Mouse (Mus musculus): ENCODE results near the gene Faf1. TPM values are rescaled to one million over a fixed set of nuclear protein-coding genes. Genes with fewer than 3 reads are reported as not detected.

Faf1 gene
- total RNA-seq, 2 experiments from 2014 or later: 25.8 to 27.2 TPM

GRCm38 (mm10) chr4:109769071-109769470 lies 92.7 kb downstream of the Faf1 start:
- no peak for DNase-seq (ENCODE audit: low spot score in 2 of 2)

DNA sequence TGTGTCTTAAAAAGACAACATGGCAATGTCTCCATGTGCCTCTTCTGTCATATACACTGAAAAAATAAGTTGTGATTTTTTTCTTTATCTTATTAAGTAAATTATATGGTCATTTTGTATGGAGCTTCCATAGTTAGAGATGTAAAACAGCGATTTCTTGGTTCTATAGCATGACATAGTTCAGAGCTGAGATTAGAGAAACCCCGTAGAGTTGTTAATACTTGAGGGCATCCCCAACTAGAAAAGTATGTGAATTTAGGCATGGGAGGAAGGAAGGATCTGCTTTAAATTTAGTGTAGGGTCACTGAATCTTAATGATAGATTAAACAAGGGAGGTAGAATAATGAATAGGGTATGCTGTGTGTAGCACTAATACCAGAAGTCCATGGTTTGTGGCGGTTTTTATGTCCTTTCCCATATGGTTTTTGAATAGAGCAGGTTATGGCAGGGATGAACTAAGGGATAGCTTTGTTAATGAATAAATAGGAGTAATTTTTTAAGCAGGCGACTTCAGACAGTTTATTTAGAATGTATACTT lies 106.3 kb downstream of the Faf1 start:
- DNase-seq (ENCODE audit: low spot score in 2 of 2): no peak

GRCm38 (mm10) chr4:109789347-109790001 lies 113.1 kb downstream of the Faf1 start:
- DNase-seq (ENCODE audit: low spot score in 2 of 2): no peak

DNA sequence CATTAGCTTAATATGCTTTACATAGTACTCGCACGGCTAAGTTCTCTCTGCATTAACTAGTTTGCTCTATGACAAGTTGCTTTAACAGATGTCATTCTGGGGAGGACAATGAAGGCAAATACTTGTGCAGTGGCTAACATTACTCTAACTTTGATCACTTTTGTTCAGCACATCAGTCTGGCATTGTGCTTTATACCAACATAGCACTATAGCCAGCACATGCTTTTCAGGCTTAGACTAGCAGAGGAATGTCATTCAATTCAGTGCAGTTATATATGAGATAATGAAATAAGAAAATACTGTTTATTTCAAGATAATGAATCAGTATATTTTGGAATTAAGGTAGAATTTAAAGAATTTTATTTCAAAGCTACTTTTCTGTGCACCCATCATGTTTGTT lies 115.9 kb downstream of the Faf1 start:
- DNase-seq (ENCODE audit: low spot score in 2 of 2): no peak

GRCm38 (mm10) chr4:109793072-109793471 lies 116.7 kb downstream of the Faf1 start:
- DNase-seq (ENCODE audit: low spot score in 2 of 2): no peak

DNA sequence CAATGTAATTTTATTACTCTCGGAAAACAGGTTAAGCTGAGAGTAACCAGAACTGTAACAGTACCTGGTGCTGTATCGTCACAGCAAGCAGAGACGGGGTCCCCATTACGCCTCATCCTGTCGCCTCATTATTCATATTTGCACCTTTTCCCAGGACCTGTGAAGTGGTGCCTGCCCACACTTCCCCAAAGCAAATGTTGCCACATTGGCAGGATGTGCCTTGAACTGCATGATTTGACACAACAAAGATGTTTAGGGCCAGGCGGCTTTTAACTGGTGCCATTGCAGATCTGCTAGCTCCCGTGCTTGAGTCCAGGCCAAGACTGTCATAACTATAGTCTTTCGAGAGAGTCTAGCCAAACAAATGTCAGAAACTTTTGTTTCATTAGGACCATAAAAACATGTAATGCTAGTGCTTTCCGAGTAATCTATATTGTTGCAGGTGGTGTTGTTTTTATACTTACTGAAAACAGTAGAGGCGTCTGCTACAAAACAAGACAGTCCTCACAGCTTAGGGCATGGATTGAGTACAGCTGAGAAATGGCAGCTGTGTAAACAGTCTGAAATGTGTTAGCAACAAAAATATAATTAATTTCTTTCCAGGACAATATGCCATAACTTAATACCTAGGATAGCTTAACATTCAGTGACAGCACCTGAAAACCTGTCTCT lies 121.3 kb downstream of the Faf1 start:
- no peak for DNase-seq (ENCODE audit: low spot score in 2 of 2)

- no peak for DNase-seq (ENCODE audit: low spot score in 2 of 2)
Measured at GRCm38 (mm10) chr4:109806408-109806807, 130.0 kb downstream of the Faf1 start.

- DNase-seq (ENCODE audit: low spot score in 2 of 2): no peak
Measured at GRCm38 (mm10) chr4:109815161-109815560, 138.8 kb downstream of the Faf1 start.

- DNase-seq (ENCODE audit: low spot score in 2 of 2): no peak
Measured at GRCm38 (mm10) chr4:109815592-109815991, 139.2 kb downstream of the Faf1 start.

GRCm38 (mm10) chr4:109819455-109819854 lies 143.1 kb downstream of the Faf1 start:
- DNase-seq (ENCODE audit: low spot score in 2 of 2): no peak

DNA sequence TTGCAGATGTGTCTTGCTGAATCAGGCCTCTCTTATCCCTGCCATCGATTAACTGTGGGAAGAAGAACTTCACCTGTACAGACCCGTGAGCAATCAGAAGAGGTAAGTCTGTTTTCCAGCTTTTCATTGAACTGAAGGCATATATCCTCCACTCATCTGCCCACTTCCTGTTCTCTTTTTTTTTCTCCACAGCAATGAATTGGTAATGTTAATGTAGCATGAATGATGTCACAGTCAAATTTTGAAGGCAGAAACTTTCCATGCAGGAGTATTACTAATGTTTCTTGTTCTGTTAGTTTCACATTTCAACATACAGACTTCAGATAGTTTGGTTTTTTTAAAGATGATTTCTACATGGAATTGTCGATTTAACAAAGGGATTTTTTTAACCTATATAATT lies 153.4 kb downstream of the Faf1 start:
- no peak for DNase-seq (ENCODE audit: low spot score in 2 of 2)

- no peak for DNase-seq (ENCODE audit: low spot score in 2 of 2)
Measured at GRCm38 (mm10) chr4:109857851-109858250, 181.5 kb downstream of the Faf1 start.

- DNase-seq (ENCODE audit: low spot score in 2 of 2): no peak
Measured at GRCm38 (mm10) chr4:109858571-109859392, 182.4 kb downstream of the Faf1 start.

DNA sequence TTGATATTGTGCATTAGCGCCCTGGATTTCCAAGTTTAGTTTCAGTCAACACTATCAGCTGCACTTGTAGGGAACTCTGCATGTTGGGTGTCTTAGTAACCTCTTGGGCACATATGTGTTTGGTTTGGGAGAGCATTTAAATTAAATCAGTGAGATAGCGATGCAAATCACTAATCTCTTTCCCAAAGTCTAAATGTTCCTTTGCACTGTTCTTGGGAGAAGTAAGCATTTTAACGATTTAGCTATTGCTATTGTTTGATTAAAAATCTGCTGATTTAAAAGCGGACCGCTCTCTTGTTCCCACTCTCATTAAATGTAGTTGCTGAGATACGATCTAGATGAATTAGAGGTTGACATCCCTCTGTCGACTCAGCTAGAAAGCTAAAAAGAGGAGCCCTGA lies 183.0 kb downstream of the Faf1 start:
- DNase-seq (ENCODE audit: low spot score in 2 of 2): no peak

- no peak for DNase-seq (ENCODE audit: low spot score in 2 of 2)
Measured at GRCm38 (mm10) chr4:109860256-109860655, 183.9 kb downstream of the Faf1 start.

- DNase-seq (ENCODE audit: low spot score in 2 of 2): no peak
Measured at GRCm38 (mm10) chr4:109862271-109862670, 185.9 kb downstream of the Faf1 start.

GRCm38 (mm10) chr4:109863021-109863420 lies 186.6 kb downstream of the Faf1 start:
- no peak for DNase-seq (ENCODE audit: low spot score in 2 of 2)

DNA sequence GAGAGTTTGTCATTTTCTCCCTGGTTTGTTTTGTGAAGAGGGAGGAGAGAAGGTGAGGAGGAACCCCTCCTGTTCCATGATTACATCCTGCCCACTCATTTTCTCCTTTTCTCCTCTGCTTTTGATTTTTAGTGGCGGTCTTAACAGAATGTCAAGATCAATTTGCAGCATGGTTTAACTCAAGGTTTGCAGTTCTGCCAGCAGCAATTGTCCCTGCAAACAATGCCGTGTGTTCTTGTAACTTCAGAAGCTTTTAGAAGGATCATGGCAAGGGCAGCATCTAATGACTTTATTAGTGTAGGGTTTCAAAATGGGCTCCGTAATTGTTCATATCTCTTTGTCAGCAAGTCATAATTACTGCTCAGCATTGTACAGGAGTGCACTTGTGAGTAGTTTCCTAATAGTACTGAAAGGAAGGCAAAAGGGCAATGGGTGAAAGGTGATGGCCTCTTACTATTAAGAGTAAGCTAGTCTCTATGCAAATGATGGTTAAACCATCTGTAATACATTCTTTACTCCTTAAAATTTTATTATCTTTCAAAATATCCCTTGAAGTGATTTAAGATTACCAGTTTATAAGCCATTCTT lies 192.6 kb downstream of the Faf1 start:
- DNase-seq (ENCODE audit: low spot score in 2 of 2): no peak

DNA sequence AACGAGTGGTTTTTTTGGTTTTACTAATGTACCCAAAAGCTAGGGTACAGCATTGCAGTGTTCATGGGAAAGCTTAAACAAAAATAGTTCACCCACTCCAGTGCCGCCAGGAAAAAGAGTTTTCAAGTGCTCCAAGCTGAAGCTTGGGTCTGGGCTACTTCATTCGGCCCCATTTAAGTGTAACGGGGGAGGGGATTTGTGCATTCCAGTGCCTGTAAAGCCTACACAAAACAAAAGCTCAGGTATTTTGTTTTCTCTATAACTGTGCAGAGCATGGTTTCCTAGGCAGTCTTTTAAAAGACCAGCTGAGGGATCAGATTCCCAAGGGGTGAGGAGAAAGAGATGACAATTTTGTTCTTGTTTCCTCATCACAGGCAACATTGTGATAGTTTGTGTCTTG lies 207.9 kb downstream of the Faf1 start:
- no peak for DNase-seq (ENCODE audit: low spot score in 2 of 2)

DNA sequence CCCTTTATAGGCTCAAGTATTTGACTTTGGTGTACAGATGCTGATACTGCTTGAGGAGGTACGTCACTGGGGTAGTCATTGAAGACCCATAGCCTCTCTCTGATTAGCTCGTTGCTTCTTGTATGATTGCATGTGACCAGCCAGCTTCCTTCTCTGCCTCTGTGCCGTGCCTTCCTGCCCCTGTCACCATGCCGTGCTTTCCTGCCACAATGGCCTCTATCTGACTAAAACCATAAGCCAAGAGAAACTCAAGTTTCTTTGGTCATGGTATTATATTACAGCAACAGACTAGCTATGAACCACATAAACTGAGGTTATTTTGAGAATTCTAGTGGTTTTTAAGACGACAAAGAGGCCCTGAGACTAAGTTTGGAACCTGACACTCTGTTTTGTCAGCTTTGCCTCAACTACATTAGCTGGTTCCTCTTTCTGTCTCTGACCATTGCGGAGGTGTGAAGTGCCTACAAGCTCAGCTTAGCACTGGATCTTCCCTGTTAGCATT lies 211.5 kb downstream of the Faf1 start:
- no peak for DNase-seq (ENCODE audit: low spot score in 2 of 2)

Data from adrenal gland, postnatal 4 days (tissue).